Mouse (Mus musculus): ENCODE results near the gene Irf3.

GRCm38 (mm10) chr7:45020225-45020624, 22.8 kb downstream of the Irf3 start:
- TF ChIP-seq CTCF (conservative IDR thresholded peaks at IDR 0.05; ENCODE audit: low read length) (no peak), POU5F1 (IDR thresholded peaks at IDR 0.05; ENCODE audit: borderline replicate concordance, low read length) (no peak)
